Mouse (Mus musculus): ENCODE results near the gene Rdm1.

Gene Rdm1

DNA sequence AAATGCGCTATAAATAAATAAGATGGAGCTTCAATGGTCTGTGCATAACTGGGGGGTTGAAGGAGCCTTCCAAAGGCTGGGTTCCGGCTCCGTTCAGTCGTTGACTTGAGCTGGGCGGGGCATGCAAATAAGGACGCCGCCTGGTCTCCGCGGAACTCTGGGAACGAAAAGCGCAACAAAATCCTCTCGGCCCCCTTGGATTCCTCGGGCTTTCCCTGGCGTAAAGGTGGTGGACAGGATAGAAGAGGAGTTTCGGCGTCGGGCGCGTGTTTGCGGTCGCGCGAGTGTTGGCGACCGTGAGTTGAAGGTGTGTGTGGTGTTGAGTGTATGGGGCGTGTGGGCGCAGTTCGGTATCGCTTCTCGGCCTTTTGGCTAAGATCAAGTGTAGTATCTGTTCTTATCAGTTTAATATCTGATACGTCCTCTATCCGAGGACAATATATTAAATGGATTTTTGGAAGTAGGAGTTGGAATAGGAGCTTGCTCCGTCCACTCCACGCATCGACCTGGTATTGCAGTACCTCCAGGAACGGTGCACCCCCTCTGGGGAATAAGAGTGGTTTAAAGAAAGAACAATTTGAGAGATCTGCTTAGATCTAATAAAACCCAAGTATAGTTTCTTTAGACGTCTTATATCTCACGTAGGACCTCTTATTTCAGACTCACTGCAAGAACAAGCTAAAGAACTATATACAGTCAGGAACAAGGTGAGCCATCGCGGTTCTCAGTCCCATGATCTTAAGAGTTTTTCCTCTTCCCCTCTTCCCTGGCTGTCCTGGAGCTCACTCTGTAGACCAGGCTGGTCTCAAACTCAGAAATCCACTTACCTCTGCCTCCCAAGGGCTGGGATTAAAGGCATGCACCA, 31.1 kb downstream of the Rdm1 start:
- peak; percentile 99 for DNase-seq (ENCODE audit: inconsistent ontology term)

DNA sequence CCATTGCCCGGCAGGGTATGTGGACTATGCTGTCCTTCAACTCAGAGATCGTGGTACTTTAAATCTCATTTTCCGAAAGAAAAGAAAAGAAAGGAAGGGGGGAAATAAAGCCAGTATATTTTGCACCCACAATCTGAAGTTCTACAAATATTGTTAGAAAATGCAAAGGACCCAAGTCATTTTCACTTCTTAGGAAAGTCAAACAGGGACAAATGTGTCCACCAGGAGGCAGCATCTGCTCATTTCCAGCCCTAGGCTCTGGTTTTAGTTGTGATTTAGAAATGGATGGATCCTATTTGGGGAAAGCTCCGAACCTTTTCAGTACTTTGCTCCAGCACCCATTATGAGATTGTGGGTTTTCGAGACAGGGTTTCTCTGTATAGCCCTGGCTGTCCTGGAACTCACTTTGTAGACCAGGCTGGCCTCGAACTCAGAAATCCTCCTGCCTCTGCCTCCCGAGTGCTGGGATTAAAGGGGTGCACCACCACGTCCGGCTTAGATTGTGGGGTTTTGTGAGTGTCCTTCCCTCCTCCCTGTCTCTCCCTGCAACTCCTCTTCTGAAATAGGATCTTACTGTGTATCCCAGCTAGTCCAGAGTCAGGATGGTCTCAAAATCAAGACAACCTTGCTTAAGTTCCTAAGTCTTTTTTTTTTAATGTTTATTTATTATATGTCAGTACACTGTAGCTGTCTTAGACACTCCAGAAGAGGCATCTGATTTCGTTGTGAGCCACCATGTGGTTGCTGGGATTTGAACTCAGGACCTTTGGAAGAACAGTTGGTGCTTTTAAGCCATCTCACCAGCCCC, 32.0 kb downstream of the Rdm1 start:
- DNase-seq (ENCODE audit: inconsistent ontology term): peak; percentile 80

DNA sequence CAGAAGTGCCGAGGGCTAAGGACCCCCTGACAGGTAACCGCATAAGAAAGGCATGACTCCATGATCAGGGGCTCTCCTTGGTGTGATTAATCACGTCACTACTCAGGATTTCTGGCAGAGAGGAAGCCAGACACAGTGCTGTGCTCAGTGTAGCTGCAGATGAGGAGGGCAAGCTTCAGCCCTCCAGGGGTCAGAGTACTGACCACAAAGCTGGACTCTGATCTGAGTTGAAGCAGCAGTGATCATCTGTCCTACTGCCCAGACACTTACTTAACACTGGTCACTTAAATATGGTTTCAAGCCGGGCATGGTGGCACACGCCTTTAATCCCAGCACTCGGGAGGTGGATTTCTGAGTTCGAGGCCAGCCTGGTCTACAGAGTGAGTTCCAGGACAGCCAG, 34.2 kb downstream of the Rdm1 start:
- no peak for DNase-seq (ENCODE audit: inconsistent ontology term)

DNA sequence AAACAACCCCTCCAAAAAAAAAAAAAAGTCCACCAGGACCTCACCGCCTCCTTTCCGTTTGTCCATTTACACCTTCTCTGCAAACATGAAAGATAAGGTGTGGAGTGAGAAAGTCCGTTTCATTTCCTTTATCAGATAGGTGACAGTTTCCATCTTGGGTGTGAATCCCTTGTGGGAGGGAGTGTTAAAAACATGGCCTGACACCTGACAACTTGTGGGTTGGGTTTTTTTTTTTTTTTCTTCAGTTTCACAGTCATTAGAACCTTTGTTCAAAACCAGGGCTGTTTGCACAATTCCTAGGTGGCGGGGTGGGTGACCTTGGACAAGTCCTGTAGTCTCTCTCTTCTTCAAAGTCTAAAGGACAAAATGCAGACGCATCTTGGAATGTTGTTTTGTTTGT, 34.8 kb downstream of the Rdm1 start:
- no peak for DNase-seq (ENCODE audit: inconsistent ontology term)

DNA sequence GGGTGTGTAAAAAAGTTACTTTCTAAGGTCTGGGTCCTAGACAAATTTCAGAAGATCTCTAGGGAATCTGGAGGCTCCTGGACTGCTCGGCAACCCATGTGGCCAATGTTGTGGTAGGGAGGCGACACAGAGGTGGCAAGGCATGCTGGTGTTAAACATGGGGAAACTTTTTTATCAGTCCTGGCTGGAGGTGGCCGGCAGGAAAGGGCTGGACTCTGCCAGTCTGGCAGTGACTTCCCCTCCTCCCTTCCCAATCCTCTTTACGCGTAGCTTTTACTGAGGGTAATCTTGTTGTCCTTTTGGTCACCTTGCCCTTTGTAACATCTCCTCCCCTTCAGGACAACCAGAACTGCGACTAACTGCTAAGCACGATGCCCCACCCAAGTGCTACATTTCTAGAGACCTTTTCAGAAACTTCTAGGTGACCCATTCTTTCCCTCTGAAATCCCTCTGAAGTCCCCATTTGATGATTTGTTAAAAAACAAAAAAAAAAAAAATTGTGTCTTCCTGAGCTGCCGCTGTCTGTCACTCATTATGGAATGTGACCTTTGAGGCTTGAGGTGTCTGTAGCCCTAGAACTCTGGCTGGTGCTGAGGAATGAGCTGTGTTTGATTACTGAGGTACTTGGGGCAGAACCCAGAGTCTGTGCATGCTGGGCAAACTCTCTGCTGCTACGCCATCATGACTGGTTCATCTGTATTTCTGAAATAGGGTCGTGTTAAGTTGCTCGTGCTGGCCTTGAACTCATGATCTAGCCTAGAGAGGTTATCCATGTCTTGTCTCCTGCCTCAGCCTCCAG, 36.4 kb downstream of the Rdm1 start:
- DNase-seq (ENCODE audit: inconsistent ontology term): no peak

DNA sequence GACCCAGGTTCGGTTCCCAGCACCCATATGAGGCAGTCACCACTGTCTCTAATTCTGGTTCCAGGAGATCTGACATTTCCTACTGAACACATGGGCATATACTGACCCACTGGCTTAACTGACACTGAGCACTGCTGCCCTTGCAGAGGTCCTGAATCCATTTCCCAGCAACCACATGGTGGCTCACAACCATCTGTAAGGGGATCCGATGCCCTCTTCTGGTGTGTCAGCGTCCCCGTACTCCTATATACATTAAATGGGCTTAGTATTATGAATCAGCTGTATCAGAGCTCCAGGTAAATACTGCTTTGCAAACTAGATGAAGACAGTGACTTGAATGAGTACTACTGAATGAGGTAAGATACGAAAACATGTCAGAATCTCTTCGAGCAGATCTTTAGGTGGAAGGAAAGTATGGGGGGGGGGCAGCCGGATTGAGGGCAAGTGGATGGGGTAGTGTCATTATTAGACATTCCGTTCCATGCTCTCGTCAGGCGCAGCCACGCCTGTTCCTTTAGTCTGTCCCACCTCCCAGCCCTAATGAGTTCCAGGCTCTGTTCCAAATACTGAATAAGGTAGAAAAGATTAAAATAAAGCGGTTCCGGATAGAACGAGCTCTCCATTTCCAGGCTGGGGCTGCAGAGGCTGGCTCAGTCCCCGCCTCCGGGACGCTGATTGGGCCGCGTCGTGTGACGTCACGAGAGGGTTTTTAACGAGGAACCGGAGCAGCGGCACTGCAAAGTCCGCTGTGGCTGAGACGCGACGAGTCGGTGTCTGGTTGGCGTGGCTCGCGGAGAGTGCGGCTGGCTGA, 38.0 kb downstream of the Rdm1 start, which contains the start of gene Arl4d:
Gene Arl4d (plus strand): TSS at position 717 of the 811 bp plus-strand sequence.
- peak; percentile 94 for DNase-seq (ENCODE audit: inconsistent ontology term)

DNA sequence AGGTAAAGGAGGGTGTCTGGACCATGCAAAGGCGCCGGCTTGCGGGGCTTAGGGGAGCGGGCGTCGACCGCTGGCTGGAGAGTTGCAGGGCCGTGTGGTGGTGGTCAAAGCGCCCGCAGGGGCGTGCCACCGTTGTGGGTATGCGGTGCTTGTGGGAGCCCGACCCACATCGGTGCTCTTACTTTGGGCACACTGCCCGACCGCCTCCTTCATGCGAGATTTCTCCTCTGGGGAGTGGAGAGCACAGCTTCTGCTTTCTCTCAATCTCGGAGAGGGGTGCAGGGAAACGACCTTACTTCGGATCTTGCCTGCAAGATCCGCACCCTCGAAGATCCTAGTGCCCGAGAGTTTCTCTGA, 38.6 kb downstream of the Rdm1 start:
- no peak for DNase-seq (ENCODE audit: inconsistent ontology term)

DNA sequence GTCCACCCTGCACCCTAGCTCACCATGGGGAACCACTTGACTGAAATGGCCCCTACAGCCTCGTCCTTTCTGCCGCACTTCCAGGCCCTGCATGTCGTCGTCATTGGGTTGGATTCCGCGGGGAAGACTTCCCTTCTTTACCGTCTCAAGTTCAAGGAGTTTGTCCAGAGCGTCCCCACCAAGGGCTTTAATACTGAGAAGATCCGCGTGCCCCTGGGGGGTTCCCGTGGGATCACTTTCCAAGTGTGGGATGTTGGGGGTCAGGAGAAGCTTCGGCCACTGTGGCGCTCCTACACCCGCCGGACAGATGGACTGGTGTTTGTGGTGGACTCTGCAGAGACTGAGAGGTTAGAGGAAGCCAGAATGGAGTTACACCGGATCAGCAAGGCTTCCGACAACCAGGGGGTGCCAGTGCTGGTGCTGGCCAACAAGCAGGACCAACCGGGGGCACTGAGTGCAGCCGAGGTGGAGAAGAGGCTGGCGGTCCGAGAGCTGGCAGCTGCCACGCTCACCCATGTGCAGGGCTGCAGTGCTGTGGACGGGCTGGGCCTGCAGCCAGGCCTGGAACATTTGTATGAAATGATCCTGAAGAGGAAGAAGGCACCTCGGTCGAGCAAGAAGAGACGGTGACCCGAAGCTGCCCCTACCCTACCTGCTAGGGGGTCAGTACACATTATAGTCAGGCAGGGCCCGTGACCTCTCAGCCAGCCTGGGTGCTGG, 39.8 kb downstream of the Rdm1 start:
- no peak for DNase-seq (ENCODE audit: inconsistent ontology term)

DNA sequence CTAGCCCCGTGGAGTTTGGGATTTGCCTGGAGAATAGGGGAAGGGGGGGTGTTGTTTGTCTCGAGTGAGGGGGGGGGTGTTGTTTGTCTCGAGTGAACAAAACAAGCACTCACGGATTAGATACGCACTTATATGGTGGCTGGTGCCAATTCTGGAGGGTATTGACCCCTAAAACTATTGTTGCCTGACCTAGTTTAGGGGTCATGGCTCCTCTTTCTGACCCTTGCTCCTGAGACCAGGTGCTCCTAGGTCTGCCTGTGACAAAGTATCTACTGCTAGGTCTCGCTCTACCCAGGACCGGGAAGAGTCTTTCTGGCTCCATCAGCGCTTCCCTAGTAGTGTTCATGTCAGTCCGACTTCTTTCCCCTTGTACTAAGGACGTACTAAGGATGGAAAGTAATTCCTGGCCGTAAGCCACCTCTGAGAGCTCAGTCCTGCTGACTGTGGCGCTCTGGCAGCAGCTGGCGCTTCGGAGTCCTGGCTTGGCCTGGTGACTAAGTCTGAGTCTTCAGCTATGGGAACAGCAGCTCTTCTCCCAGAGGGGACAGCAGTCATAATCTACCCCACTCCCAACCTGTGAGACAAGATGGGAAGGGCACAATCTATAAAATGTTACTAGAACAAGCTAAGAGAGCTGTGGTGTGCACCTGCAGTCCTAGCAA, 41.0 kb downstream of the Rdm1 start:
- no peak for DNase-seq (ENCODE audit: inconsistent ontology term)

DNA sequence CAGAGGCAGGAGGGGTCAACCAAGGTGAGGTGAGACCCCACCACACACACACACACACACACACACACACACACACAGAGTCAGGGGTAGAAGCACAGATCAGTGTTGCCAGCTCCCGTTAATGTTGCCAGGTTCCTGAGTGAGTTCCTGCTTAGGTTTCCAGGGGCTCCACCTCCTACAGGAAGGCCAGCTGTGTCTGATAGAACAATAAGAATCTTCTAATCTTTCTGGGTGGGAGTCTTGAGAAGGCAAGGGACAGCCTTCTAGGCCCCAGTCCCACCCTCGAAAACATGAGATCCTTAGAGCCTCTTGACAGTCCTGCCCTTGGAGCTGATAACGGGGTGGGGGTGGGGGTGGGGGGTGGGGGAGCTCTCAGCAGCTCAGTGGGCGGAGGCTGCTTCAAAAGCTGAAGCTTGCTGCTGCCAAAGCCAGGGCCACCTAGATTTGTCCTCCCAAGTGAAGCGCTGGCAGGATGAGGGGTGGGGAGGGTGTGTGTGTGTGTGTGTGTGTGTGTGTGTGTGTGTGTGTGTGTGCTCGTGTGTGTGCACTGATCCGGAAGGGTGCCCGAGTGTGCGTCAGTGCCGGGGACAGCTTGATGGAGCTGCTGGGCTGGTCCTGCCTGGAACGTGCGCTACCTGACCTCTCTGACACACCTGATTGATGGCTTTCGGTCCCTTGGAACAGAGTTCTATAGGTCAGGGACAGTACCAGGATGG, 41.7 kb downstream of the Rdm1 start:
- no peak for DNase-seq (ENCODE audit: inconsistent ontology term)

DNA sequence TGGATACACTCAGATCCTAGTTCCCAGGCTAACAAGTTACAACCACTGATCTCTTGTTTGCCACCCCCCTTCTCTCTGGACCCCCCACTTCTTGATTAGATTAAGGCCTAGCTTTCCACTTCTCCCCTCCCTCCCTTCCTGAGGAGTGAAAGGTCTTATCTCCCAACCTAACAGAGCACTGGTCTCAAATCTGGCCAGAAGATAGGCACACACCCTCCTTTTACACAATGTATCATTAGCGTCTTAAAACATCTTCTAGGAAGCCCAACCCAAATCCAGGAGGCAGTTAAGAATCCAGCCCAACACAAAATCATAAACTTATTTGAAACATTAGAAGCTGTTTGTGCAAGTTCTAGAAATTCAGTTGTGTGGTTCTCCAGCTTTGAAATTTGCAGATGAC, 43.3 kb downstream of the Rdm1 start:
- no peak for DNase-seq (ENCODE audit: inconsistent ontology term)

DNA sequence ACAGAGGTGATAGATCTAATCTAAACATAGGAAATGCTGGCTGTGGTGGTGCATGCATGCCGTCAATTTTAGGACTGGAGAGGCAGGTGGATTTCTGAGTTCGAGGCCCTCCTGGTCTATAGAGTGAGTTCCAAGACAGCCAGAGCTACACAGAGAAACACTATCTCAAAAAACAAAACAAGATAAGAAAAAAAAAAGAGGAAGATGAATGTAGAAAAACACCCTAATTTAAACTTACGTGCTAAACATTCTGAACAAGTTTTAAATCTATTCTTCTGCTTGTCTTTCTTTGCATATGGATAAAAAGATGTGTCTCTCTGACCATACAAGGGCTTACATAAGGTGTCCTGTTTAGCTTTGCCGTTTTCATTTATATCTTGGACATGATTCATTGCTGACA, 44.3 kb downstream of the Rdm1 start:
- DNase-seq (ENCODE audit: inconsistent ontology term): no peak

DNA sequence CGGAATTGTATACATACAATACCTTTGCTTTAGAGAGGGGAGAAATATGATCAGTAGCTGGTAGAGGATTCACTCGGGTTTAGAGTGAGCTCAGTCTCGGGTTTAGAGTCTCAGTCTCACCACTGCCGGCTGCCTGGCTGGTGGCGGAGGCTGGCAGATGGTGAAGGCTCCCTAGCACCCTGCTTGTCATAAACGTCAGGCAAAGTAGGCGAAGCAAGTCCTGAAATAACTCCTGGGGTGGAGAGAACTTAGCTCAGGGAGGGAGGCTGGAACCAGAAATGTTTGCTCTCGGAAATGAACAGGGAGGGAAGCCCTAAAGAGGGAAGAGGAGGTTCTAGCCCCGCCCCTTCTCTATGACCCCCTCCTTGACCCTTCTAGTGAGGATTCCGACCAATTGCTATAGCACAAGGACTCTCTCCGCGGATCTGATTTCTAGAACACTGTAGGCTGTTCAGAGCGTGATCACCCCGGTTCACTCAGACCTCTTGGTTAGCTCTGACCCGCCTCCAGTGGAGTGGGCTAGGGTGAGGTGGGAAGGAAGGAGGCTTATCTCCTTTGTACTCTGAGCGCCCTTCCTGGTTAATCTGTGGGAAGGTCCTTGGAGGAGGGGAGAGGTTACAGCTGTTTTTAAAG, 46.1 kb downstream of the Rdm1 start:
- no peak for DNase-seq (ENCODE audit: inconsistent ontology term)

DNA sequence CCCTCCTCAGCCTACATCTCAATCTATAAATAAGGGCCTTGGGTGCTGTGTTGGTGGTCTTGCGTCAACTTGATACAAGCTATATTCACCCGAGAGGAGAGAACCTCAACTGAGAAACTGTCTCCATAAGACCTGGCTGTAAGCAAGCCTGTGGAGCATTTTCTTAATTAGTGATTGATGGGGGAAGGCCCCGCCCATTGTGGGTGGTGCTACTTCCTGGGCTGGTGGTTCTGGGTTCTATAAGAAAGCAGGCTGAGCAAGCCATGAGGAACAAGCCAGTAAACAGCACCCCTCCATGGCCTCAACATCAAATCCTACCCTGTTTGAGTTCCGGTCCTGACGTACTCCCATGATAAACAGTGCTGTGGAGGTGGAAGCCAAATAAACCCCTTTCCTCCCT, 47.1 kb downstream of the Rdm1 start:
- no peak for DNase-seq (ENCODE audit: inconsistent ontology term)

DNA sequence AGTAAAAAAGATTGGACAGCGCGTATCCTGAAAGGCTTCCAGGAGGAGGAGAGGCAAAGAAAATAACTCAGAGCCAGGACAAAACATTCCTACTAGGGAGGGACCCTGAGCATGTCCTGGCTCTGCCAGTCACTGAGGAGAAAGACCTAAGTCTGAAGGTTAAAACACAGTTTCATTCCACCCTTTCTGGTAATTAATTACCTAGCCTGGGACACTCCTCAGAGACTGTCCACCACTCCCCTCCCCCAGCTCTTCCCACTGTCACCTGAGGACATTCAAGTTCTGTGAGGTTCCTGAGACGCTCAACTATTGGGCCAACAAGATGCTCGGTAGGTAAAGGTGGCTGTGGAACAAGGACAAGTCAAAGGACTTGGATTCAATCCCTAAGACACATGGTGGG, 48.4 kb downstream of the Rdm1 start:
- no peak for DNase-seq (ENCODE audit: inconsistent ontology term)

DNA sequence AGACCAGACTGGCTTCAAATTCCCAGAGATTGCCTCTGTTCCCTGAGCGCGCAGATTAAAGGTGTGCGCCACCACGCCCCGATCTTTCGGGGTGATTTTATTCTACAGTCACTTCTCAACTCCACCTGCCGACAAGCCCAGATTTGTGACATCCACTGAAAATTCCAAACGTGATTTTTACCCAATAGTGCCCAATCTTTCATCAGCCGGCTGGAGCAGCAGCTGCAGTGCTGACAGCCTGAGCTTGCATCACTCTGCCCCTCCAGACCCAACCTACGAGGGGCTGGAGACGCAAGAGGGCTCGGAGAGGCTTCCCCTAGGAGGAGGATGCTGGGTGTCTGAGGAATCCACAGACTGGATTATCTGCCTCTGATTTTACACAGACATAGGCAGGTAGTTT, 50.7 kb downstream of the Rdm1 start:
- no peak for DNase-seq (ENCODE audit: inconsistent ontology term)

DNA sequence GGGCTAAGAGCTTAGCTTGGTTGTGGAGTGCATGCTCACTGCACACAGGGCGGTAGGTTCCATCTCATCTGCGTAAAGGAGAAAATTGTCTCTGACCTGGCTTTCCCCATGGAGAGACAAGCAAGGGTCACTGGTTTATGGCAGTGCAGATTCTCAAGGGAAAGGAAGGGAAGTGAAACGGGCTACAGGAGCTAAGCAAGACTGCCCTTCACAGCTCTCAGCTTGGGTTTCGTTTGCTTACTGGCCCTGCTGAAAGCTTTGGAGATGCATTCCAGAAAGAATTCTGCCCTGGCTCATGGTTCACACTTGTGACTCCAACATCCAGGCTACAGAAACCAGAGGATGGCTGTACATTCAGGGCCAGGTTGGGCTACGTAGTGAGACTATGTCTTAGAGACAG, 51.8 kb downstream of the Rdm1 start:
- no peak for DNase-seq (ENCODE audit: inconsistent ontology term)

DNA sequence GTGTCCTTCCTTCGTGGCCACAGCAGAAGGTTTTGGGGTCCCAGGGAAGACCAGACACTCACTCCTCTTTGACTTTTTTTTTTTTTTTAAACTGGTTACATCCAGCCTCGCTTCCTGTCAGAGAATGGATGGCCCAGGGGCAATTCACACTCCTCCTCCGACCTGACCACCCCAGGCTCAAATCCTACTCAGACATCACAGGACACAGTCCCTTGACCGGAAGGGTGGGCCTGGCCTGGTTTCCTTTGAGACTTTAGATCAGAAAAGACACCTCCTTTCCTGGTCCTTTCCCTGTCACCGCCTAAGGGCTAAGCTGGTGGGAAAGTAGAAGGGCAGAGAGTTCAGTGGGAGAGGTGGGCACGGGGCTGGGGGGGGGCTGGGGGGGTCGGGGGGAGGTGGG, 52.9 kb downstream of the Rdm1 start:
- DNase-seq (ENCODE audit: inconsistent ontology term): no peak

Data from Muller cell, postnatal 12 days (primary cell).